19 mouse cellular contexts compared by ENCODE assay signal in genomic region chr11:117839021-117839420, GRCm38 (mm10). TPM values are rescaled to one million over a fixed set of nuclear protein-coding genes. Genes with fewer than 3 reads are reported as not detected.
DNase-seq lines count a peak whose midpoint lies in the region; ATAC-seq and TF ChIP-seq lines count a peak whose summit lies in the region.
"Had no signal": no experiment of that assay in that cellular context is flagged by ENCODE, and none has a peak within 500 bp of the region (broad histone marks: within the 10 kb centered on the region; RNA-seq: fewer than 3 reads in every experiment).

No protein-coding gene starts in this region.

- no peak for TF ChIP-seq EP300 in heart, postnatal 0 days (IDR thresholded peaks at IDR 0.05; ENCODE audit: low read depth)

- H3K36me3 ChIP-seq in heart, postnatal 0 days (replicated peaks; ENCODE audit: control insufficient read depth, insufficient read depth, low read length) = no peaks in the 10 kb centered on the region
- H3K36me3 ChIP-seq in heart, embryonic 10.5 days = 0 out of 2 replicates have a peak, but pooled peaks cover 2% of the 10 kb centered on the region
- H3K36me3 ChIP-seq in embryonic facial prominence, embryonic 15.5 days = no peaks in the 10 kb centered on the region
- no peaks in the 10 kb centered on the region for H3K36me3 ChIP-seq in limb, embryonic 15.5 days
- no peaks in the 10 kb centered on the region for H3K36me3 ChIP-seq in stomach, embryonic 14.5 days (ENCODE audit: control insufficient read depth, insufficient read depth, low read length)

- ATAC-seq in heart, postnatal 0 days (ENCODE audit: insufficient read depth, low read depth) = no peak
- ATAC-seq in embryonic facial prominence, embryonic 15.5 days (ENCODE audit: insufficient number of reproducible peaks, low FRiP score, low TSS enrichment, low read depth) = no peak
- ATAC-seq in limb, embryonic 15.5 days (ENCODE audit: insufficient number of reproducible peaks, low FRiP score, low TSS enrichment, low read depth) = no peak
- ATAC-seq in stomach, embryonic 14.5 days (ENCODE audit: insufficient number of reproducible peaks, insufficient read depth, low FRiP score, low read depth) = no peak
- ATAC-seq: activated CD4-positive, CD25-positive, alpha-beta regulatory T cell, adult 4 months; CD4-positive, CD25-positive, alpha-beta regulatory T cell, adult 4 months; forebrain, postnatal 0 days; midbrain, embryonic 16.5 days had no signal

- no peak overlapping the region for H3K9ac ChIP-seq in heart, postnatal 0 days (replicated peaks; ENCODE audit: low read depth, low read length)
- H3K9ac ChIP-seq in embryonic facial prominence, embryonic 15.5 days = no peak overlapping the region
- no peak overlapping the region for H3K9ac ChIP-seq in limb, embryonic 15.5 days
- no peak overlapping the region for H3K9ac ChIP-seq in stomach, embryonic 14.5 days (replicated peaks; ENCODE audit: low read depth, low read length)
- H3K9ac ChIP-seq: forebrain, postnatal 0 days had no signal

- H3K4me1 ChIP-seq in heart, postnatal 0 days (ENCODE audit: control insufficient read depth, insufficient read depth) = peaks cover 12% of the 10 kb centered on the region
- H3K4me1 ChIP-seq in heart, embryonic 10.5 days = peaks cover 26% of the 10 kb centered on the region
- peaks cover 18% of the 10 kb centered on the region; the same call in 1 of the 2 replicates for H3K4me1 ChIP-seq in embryonic facial prominence, embryonic 15.5 days
- peaks cover 11% of the 10 kb centered on the region for H3K4me1 ChIP-seq in limb, embryonic 15.5 days
- H3K4me1 ChIP-seq in stomach, embryonic 14.5 days (ENCODE audit: control insufficient read depth, insufficient read depth, low read length) = no peaks in the 10 kb centered on the region

- H3K4me3 ChIP-seq in heart, postnatal 0 days (ENCODE audit: low read depth, low read length) = no peak overlapping the region
- no peak overlapping the region for H3K4me3 ChIP-seq in heart, embryonic 10.5 days
- no peak overlapping the region for H3K4me3 ChIP-seq in embryonic facial prominence, embryonic 15.5 days (replicated peaks)
- H3K4me3 ChIP-seq in limb, embryonic 15.5 days = no peak overlapping the region
- H3K4me3 ChIP-seq in stomach, embryonic 14.5 days (ENCODE audit: low read depth, low read length) = no peak overlapping the region

- no peaks in the 10 kb centered on the region for H3K9me3 ChIP-seq in heart, postnatal 0 days (replicated peaks; ENCODE audit: control insufficient read depth, low read length)
- H3K9me3 ChIP-seq in heart, embryonic 10.5 days = no peaks in the 10 kb centered on the region
- no peaks in the 10 kb centered on the region for H3K9me3 ChIP-seq in embryonic facial prominence, embryonic 15.5 days (replicated peaks)
- no peaks in the 10 kb centered on the region for H3K9me3 ChIP-seq in limb, embryonic 15.5 days
- H3K9me3 ChIP-seq in stomach, embryonic 14.5 days (ENCODE audit: control insufficient read depth, low read depth, low read length) = no peaks in the 10 kb centered on the region

- TF ChIP-seq CTCF in heart, postnatal 0 days (IDR thresholded peaks at IDR 0.05; ENCODE audit: low read depth) = no peak

- peak overlapping the region; percentile 66 for H3K27ac ChIP-seq in heart, postnatal 0 days (ENCODE audit: low read depth)
- no peak overlapping the region for H3K27ac ChIP-seq in heart, embryonic 10.5 days
- 0 out of 2 replicates have a peak overlapping the region, but pooled peaks have one; percentile 23 for H3K27ac ChIP-seq in embryonic facial prominence, embryonic 15.5 days (replicated peaks)
- H3K27ac ChIP-seq in limb, embryonic 15.5 days = peak overlapping the region; percentile 50; the same call in 1 of the 2 replicates
- peak overlapping the region; percentile 29; the same call in 1 of the 2 replicates for H3K27ac ChIP-seq in stomach, embryonic 14.5 days (ENCODE audit: low read length)

- 76% methylated on average over 1 of the region's 1 CpGs for WGBS in heart, postnatal 0 days
- 63% methylated on average over 1 of the region's 1 CpGs for WGBS in heart, embryonic 10.5 days
- 83% methylated on average over 1 of the region's 1 CpGs for WGBS in embryonic facial prominence, embryonic 15.5 days
- WGBS in limb, embryonic 15.5 days = 85% methylated on average over 1 of the region's 1 CpGs
- WGBS in stomach, embryonic 14.5 days = 86% methylated on average over 1 of the region's 1 CpGs

- H3K27me3 ChIP-seq in heart, postnatal 0 days (ENCODE audit: control insufficient read depth, insufficient read depth, low read length) = no peaks in the 10 kb centered on the region
- H3K27me3 ChIP-seq in heart, embryonic 10.5 days (ENCODE audit: insufficient read depth, poor library complexity, severe bottlenecking) = no peaks in the 10 kb centered on the region
- H3K27me3 ChIP-seq in embryonic facial prominence, embryonic 15.5 days = no peaks in the 10 kb centered on the region
- no peaks in the 10 kb centered on the region for H3K27me3 ChIP-seq in limb, embryonic 15.5 days
- H3K27me3 ChIP-seq in stomach, embryonic 14.5 days (ENCODE audit: control insufficient read depth, insufficient read depth, low read length) = no peaks in the 10 kb centered on the region

- H3K4me2 ChIP-seq in heart, postnatal 0 days (ENCODE audit: low read depth, low read length) = no peak overlapping the region
- H3K4me2 ChIP-seq in embryonic facial prominence, embryonic 15.5 days (replicated peaks) = no peak overlapping the region
- no peak overlapping the region for H3K4me2 ChIP-seq in limb, embryonic 15.5 days
- no peak overlapping the region for H3K4me2 ChIP-seq in stomach, embryonic 14.5 days (replicated peaks; ENCODE audit: low read depth, low read length)

- DNase-seq in heart, postnatal 0 days (ENCODE audit: low spot score) = no peak
- DNase-seq in heart, embryonic 10.5 days (ENCODE audit: low spot score) = no peak
- DNase-seq in gastrocnemius, postnatal 4 days (ENCODE audit: low spot score in 2 of 2) = no peak
- DNase-seq in layer of hippocampus, postnatal 14 days (ENCODE audit: low spot score in 2 of 2) = no peak
- DNase-seq: cerebellum, adult 8-10 months; embryo, embryonic 11 days; forebrain, postnatal 0 days; gastrocnemius, postnatal 36 days; layer of hippocampus, postnatal 36 days; right cerebral cortex, postnatal 4 days; thymus, postnatal 36 days had no signal

RNA-seq across cellular contexts. Expression of gene Birc5, which starts 10.0 kb away (rescaled TPM):
- 36.1 and 56.8 TPM in 2 replicates for total RNA-seq in heart, postnatal 0 days (2014; rRNA removed; ENCODE audit: low replicate concordance)
- 83.6 and 85.0 TPM in 2 replicates for polyA plus RNA-seq in heart, postnatal 0 days (2015; fragmentation: Nextera tagmentation; extraction: Ambion mirVana)
- 275 and 334 TPM in 2 replicates for polyA plus RNA-seq in heart, embryonic 10.5 days (2016; fragmentation: Nextera tagmentation; extraction: Ambion mirVana)
- polyA plus RNA-seq in embryonic facial prominence, embryonic 15.5 days (2015; fragmentation: Nextera tagmentation; extraction: Ambion mirVana) = 225 and 239 TPM in 2 replicates
- 240 and 254 TPM in 2 replicates for polyA plus RNA-seq in limb, embryonic 15.5 days (2015; fragmentation: Nextera tagmentation; extraction: Ambion mirVana)
- polyA plus RNA-seq in stomach, embryonic 14.5 days (2014; fragmentation: Nextera tagmentation; extraction: Ambion mirVana) = 287 and 307 TPM in 2 replicates
- 10 to 100 TPM; 23.2 to 25.2 TPM for total RNA-seq in gastrocnemius, postnatal 4 days (2021)
- 1 to 10 TPM; 2.1 to 3.4 TPM for total RNA-seq in layer of hippocampus, postnatal 14 days (2021)

RNA-seq across cellular contexts. Expression of gene Tk1, which starts 13.1 kb away (rescaled TPM):
- 103 and 117 TPM in 2 replicates for total RNA-seq in heart, postnatal 0 days (2014; rRNA removed; ENCODE audit: low replicate concordance)
- polyA plus RNA-seq in heart, postnatal 0 days (2015; fragmentation: Nextera tagmentation; extraction: Ambion mirVana) = 41.4 and 44.0 TPM in 2 replicates
- polyA plus RNA-seq in heart, embryonic 10.5 days (2016; fragmentation: Nextera tagmentation; extraction: Ambion mirVana) = 124 and 134 TPM in 2 replicates
- 115 and 124 TPM in 2 replicates for polyA plus RNA-seq in embryonic facial prominence, embryonic 15.5 days (2015; fragmentation: Nextera tagmentation; extraction: Ambion mirVana)
- 119 and 134 TPM in 2 replicates for polyA plus RNA-seq in limb, embryonic 15.5 days (2015; fragmentation: Nextera tagmentation; extraction: Ambion mirVana)
- 133 and 149 TPM in 2 replicates for polyA plus RNA-seq in stomach, embryonic 14.5 days (2014; fragmentation: Nextera tagmentation; extraction: Ambion mirVana)
- total RNA-seq in gastrocnemius, postnatal 4 days (2021) = 10 to 100 TPM; 38.4 to 43.9 TPM
- total RNA-seq in layer of hippocampus, postnatal 14 days (2021) = 1 to 10 TPM; 1.6 to 3.3 TPM

RNA-seq across cellular contexts. Expression of gene Afmid, which starts 13.3 kb away (rescaled TPM):
- 14.5 and 17.6 TPM in 2 replicates for total RNA-seq in heart, postnatal 0 days (2014; rRNA removed; ENCODE audit: low replicate concordance)
- polyA plus RNA-seq in heart, postnatal 0 days (2015; fragmentation: Nextera tagmentation; extraction: Ambion mirVana) = 13.1 and 16.5 TPM in 2 replicates
- polyA plus RNA-seq in heart, embryonic 10.5 days (2016; fragmentation: Nextera tagmentation; extraction: Ambion mirVana) = 8.8 and 13.5 TPM in 2 replicates
- 5.3 and 5.8 TPM in 2 replicates for polyA plus RNA-seq in embryonic facial prominence, embryonic 15.5 days (2015; fragmentation: Nextera tagmentation; extraction: Ambion mirVana)
- polyA plus RNA-seq in limb, embryonic 15.5 days (2015; fragmentation: Nextera tagmentation; extraction: Ambion mirVana) = 4.6 and 4.9 TPM in 2 replicates
- 6.4 and 7.1 TPM in 2 replicates for polyA plus RNA-seq in stomach, embryonic 14.5 days (2014; fragmentation: Nextera tagmentation; extraction: Ambion mirVana)
- 1 to 10 TPM; 6.1 to 9.6 TPM for total RNA-seq in gastrocnemius, postnatal 4 days (2021)
- total RNA-seq in layer of hippocampus, postnatal 14 days (2021) = 1 to 10 TPM; 4.2 to 4.5 TPM

RNA-seq across cellular contexts. Expression of gene Tmem235, which starts 21.5 kb away (rescaled TPM):
- total RNA-seq in heart, postnatal 0 days (2014; rRNA removed; ENCODE audit: low replicate concordance) = not detected in 2 replicates
- polyA plus RNA-seq in heart, postnatal 0 days (2015; fragmentation: Nextera tagmentation; extraction: Ambion mirVana) = not detected in 2 replicates
- polyA plus RNA-seq in heart, embryonic 10.5 days (2016; fragmentation: Nextera tagmentation; extraction: Ambion mirVana) = not detected in 2 replicates
- not detected in 2 replicates for polyA plus RNA-seq in embryonic facial prominence, embryonic 15.5 days (2015; fragmentation: Nextera tagmentation; extraction: Ambion mirVana)
- not detected in 2 replicates for polyA plus RNA-seq in limb, embryonic 15.5 days (2015; fragmentation: Nextera tagmentation; extraction: Ambion mirVana)
- polyA plus RNA-seq in stomach, embryonic 14.5 days (2014; fragmentation: Nextera tagmentation; extraction: Ambion mirVana) = not detected in 2 replicates
- not detected for total RNA-seq in gastrocnemius, postnatal 4 days (2021)
- total RNA-seq in layer of hippocampus, postnatal 14 days (2021) = not detected
- total RNA-seq: forebrain, postnatal 0 days; gastrocnemius, postnatal 36 days had no signal
- polyA plus RNA-seq: activated CD4-positive, CD25-positive, alpha-beta regulatory T cell, adult 4 months; CD4-positive, CD25-positive, alpha-beta regulatory T cell, adult 4 months; forebrain, postnatal 0 days; limb, embryonic 14.5 days; midbrain, embryonic 16.5 days; neural tube, embryonic 11.5 days had no signal

RNA-seq across cellular contexts. Expression of gene Gm20708, which starts 29.6 kb away (rescaled TPM):
- total RNA-seq in heart, postnatal 0 days (2014; rRNA removed; ENCODE audit: low replicate concordance) = 2.6 TPM in 1 of 2 replicates, not detected in the other
- polyA plus RNA-seq in heart, postnatal 0 days (2015; fragmentation: Nextera tagmentation; extraction: Ambion mirVana) = 0.52 and 0.68 TPM in 2 replicates
- 1.1 TPM in 2 replicates for polyA plus RNA-seq in heart, embryonic 10.5 days (2016; fragmentation: Nextera tagmentation; extraction: Ambion mirVana)
- polyA plus RNA-seq in embryonic facial prominence, embryonic 15.5 days (2015; fragmentation: Nextera tagmentation; extraction: Ambion mirVana) = 0.60 and 0.76 TPM in 2 replicates
- 0.50 and 0.71 TPM in 2 replicates for polyA plus RNA-seq in limb, embryonic 15.5 days (2015; fragmentation: Nextera tagmentation; extraction: Ambion mirVana)
- polyA plus RNA-seq in stomach, embryonic 14.5 days (2014; fragmentation: Nextera tagmentation; extraction: Ambion mirVana) = 1.1 TPM in 1 of 2 replicates, not detected in the other
- 1 to 10 TPM; 3.3 to 3.6 TPM for total RNA-seq in gastrocnemius, postnatal 4 days (2021)
- 1 to 10 TPM; 2.8 to 3.2 TPM for total RNA-seq in layer of hippocampus, postnatal 14 days (2021)
- polyA plus RNA-seq: neural tube, embryonic 11.5 days had no signal
